Mouse (Mus musculus) ES-E14 (cell line): ENCODE measurements around the gene Sstr2. TPM values are rescaled to one million over a fixed set of nuclear protein-coding genes. Genes with fewer than 3 reads are reported as not detected.
A peak's percentile ranks its signal among the peaks of the same experiment; 100 is the strongest.

Source experiments
- DNase-seq: peaks from one replicate; pipeline ENCODE4 v3.0.0-alpha.2; 2013; ENCODE audit warnings: low read depth, low spot score
- H3K27ac ChIP-seq: 2 replicates; pipeline ENCODE4 v1.5.1; 2012; ENCODE audit warnings: low read depth, mild to moderate bottlenecking, low read length, moderate library complexity, mixed read lengths; ENCODE audit not compliant: poor library complexity, insufficient read depth, severe bottlenecking
- H3K36me3 ChIP-seq: 2 replicates; pipeline ENCODE4 v1.6.1; 2012; ENCODE audit warnings: mild to moderate bottlenecking, low read length, moderate library complexity, mixed read lengths; ENCODE audit not compliant: control insufficient read depth, poor library complexity, insufficient read depth, severe bottlenecking
- H3K4me1 ChIP-seq, 2 experiments: fragments of 150-350 bp in 1 of 2; sonication (generic) in 1 of 2; 2 replicates each; pipeline ENCODE4 v1.6.1; 2012; ENCODE audit warnings: low read length in 2 of 2, mild to moderate bottlenecking in 1 of 2, mixed read lengths in 1 of 2; ENCODE audit not compliant: control insufficient read depth in 2 of 2, insufficient read depth in 2 of 2, poor library complexity in 1 of 2
- H3K4me3 ChIP-seq, 2 experiments: fragments of 150-350 bp in 1 of 2; sonication (generic) in 1 of 2; 2 replicates each; pipeline ENCODE4 v1.5.1; 2012; ENCODE audit warnings: low read length in 2 of 2, low read depth in 1 of 2, mild to moderate bottlenecking in 1 of 2, mixed read lengths in 1 of 2; ENCODE audit not compliant: insufficient read depth in 1 of 2, poor library complexity in 1 of 2, severe bottlenecking in 1 of 2
- H3K9ac ChIP-seq: 2 replicates; pipeline ENCODE4 v1.6.1; 2012; ENCODE audit warnings: low read depth, mild to moderate bottlenecking, low read length, mixed read lengths; ENCODE audit not compliant: poor library complexity, insufficient read depth, severe bottlenecking
- H3K9me3 ChIP-seq: fragments of 150-350 bp; sonication (generic); 2 replicates; pipeline ENCODE4 v1.6.1; 2012; ENCODE audit warnings: low read depth, mild to moderate bottlenecking, low read length; ENCODE audit not compliant: control insufficient read depth, insufficient read depth
- CHD2 ChIP-seq: IDR thresholded peaks from 2 replicates; pipeline ENCODE4 v1.6.1; 2014; ENCODE audit warnings: mild to moderate bottlenecking, low read depth, low read length, inconsistent platforms
- HCFC1 ChIP-seq: IDR thresholded peaks from 2 replicates; pipeline ENCODE4 v1.6.1; 2012; ENCODE audit warnings: low read length, inconsistent platforms, borderline replicate concordance; ENCODE audit not compliant: insufficient read depth
- MAFK ChIP-seq: IDR thresholded peaks from 2 replicates; pipeline ENCODE4 v1.6.1; 2014; ENCODE audit warnings: mild to moderate bottlenecking, low read depth, low read length, inconsistent platforms; ENCODE audit not compliant: insufficient read depth
- ZC3H11A ChIP-seq: IDR thresholded peaks from 2 replicates; pipeline ENCODE4 v1.6.1; 2012; ENCODE audit warnings: low read depth, mild to moderate bottlenecking, inconsistent platforms, low read length, borderline replicate concordance
- ZNF384 ChIP-seq: IDR thresholded peaks from 2 replicates; pipeline ENCODE4 v1.6.1; 2012; ENCODE audit warnings: low read depth, low read length, inconsistent platforms
- in situ Hi-C, 2 experiments: fragments of 600-800 bp; cut with MboI; formaldehyde crosslinking; loops; one replicate each; pipeline ENCODE4 v1.15.1; 2025; ENCODE audit warnings: low sequenced_read_pairs in 2 of 2, inconsistent platforms in 1 of 2; ENCODE audit not compliant: unreplicated experiment in 2 of 2
- total RNA-seq: library from RNA; depleted of rRNA; stranded (reverse); fragments of 300-350 nt; gene quantifications from 2 replicates; pipeline ENCODE4 v1.2.3, GENCODE M21; 2012

The Sstr2 gene
- total RNA-seq, 1 experiment = 0.45 TPM

GRCm38 (mm10) chr11:113648690-113649352 is 29.7 kb downstream of the Sstr2 start, which contains the start of gene Cog1:
Gene Cog1 (plus strand): TSS chr11:113649169.
- no peak for DNase-seq
- Histone ChIP-seq H3K9ac (peak within 1 kb of the TSS; percentile 96), H3K4me3 (peak within 1 kb of the TSS; percentile 80 to 100), H3K36me3 (peaks cover 9% of the 10 kb centered on the region), H3K27ac (no peak within 1 kb of the TSS; the same call in 1 of the 2 replicates), H3K4me1 (peaks cover 5 to 11% of the 10 kb centered on the region in 2 experiments; a peak in 2 of 4 replicates), H3K9me3 (no peaks in the 10 kb centered on the region)
- TF ChIP-seq ZC3H11A (no peak), MAFK (no peak)
- in situ Hi-C loops = loop anchor here (5.0 to 25.0 kb wide), 2 partner anchors 163 to 462 kb away; no protein-coding TSS in a partner anchor

- TF ChIP-seq MAFK = no peak
- TF ChIP-seq ZC3H11A = no peak
- no peak for TF ChIP-seq ZNF384
- peak; percentile 74; the same call in 1 of the 2 replicates for TF ChIP-seq HCFC1
- no peak within 1 kb of the TSS; the same call in 1 of the 2 replicates for H3K27ac ChIP-seq
- peaks cover 5 to 11% of the 10 kb centered on the region in 2 experiments; a peak in 2 of 4 replicates for H3K4me1 ChIP-seq
- H3K36me3 ChIP-seq = peaks cover 11% of the 10 kb centered on the region
- peak within 1 kb of the TSS; percentile 80 to 100 for H3K4me3 ChIP-seq
- no peaks in the 10 kb centered on the region for H3K9me3 ChIP-seq
- peak; percentile 45 for DNase-seq
- in situ Hi-C loops = loop anchor here (5.0 to 25.0 kb wide), 2 partner anchors 163 to 462 kb away; no protein-coding TSS in a partner anchor
- peak within 1 kb of the TSS; percentile 96 for H3K9ac ChIP-seq
Observed at GRCm38 (mm10) chr11:113649353-113650210, 30.4 kb downstream of the Sstr2 start, which contains the start of gene Slc39a11. Gene Slc39a11 (minus strand): TSS chr11:113650079.

- H3K9ac ChIP-seq = no peak overlapping the region
- in situ Hi-C loops = no loop called here
- H3K4me1 ChIP-seq = peaks cover 5 to 11% of the 10 kb centered on the region in 2 experiments; a peak in 2 of 4 replicates
- H3K27ac ChIP-seq = no peak overlapping the region
- H3K4me3 ChIP-seq = 0 out of 4 replicates have a peak overlapping the region, but pooled peaks of 1 of the 2 experiments have one; percentile 8
- DNase-seq = no peak
- no peaks in the 10 kb centered on the region for H3K9me3 ChIP-seq
- TF ChIP-seq ZNF384 = no peak
- no peak for TF ChIP-seq MAFK
- TF ChIP-seq HCFC1 = no peak
- TF ChIP-seq ZC3H11A = no peak
- TF ChIP-seq CHD2 = no peak
- H3K36me3 ChIP-seq = peaks cover 23% of the 10 kb centered on the region
Observed at GRCm38 (mm10) chr11:113651206-113651906, 32.2 kb downstream of the Sstr2 start.

GRCm38 (mm10) chr11:113651907-113652273 is 32.7 kb downstream of the Sstr2 start:
- peak; percentile 55 for DNase-seq
- H3K9me3 ChIP-seq = no peaks in the 10 kb centered on the region
- H3K36me3 ChIP-seq = peaks cover 28% of the 10 kb centered on the region
- H3K27ac ChIP-seq = no peak overlapping the region
- H3K4me1 ChIP-seq = peaks cover 5 to 11% of the 10 kb centered on the region in 2 experiments; a peak in 2 of 4 replicates
- 0 out of 4 replicates have a peak overlapping the region, but pooled peaks of 1 of the 2 experiments have one; percentile 8 for H3K4me3 ChIP-seq
- no peak overlapping the region for H3K9ac ChIP-seq
- TF ChIP-seq CHD2 (no peak), HCFC1 (no peak), ZNF384 (no peak), MAFK (no peak), ZC3H11A (no peak)
- in situ Hi-C loops = no loop called here
